Mouse (Mus musculus) lung, postnatal 25 days (tissue): ENCODE results near the gene Smyd3.
A peak's percentile ranks its signal among the peaks of the same experiment; 100 is the strongest.

Experiments used
- DNase-seq: peaks from one replicate; pipeline ENCODE4 v3.0.0; 2022; ENCODE audit warnings: low spot score

Gene Smyd3

DNA sequence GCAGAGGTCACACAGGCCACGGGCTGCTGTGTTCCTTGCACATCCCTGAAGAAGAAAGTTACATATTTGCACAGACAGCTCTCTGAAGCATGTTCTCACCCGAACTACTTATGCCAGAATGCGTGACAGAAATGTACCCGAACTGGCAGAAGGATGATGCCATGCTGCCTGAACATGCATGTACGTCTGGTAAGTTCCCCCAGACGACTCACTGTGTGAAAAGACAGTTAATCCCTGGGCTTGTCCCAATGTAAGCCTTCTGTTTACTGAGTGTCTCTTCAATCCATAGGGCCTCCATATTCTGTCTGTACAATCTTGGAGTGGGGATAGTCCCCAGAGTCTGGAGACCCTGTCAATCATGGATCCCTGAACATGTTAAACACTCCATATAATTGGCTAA is 231.1 kb downstream of the Smyd3 start:
- DNase-seq: no peak

GRCm38 (mm10) chr1:179282821-179283220 is 235.0 kb downstream of the Smyd3 start:
- no peak for DNase-seq

DNA sequence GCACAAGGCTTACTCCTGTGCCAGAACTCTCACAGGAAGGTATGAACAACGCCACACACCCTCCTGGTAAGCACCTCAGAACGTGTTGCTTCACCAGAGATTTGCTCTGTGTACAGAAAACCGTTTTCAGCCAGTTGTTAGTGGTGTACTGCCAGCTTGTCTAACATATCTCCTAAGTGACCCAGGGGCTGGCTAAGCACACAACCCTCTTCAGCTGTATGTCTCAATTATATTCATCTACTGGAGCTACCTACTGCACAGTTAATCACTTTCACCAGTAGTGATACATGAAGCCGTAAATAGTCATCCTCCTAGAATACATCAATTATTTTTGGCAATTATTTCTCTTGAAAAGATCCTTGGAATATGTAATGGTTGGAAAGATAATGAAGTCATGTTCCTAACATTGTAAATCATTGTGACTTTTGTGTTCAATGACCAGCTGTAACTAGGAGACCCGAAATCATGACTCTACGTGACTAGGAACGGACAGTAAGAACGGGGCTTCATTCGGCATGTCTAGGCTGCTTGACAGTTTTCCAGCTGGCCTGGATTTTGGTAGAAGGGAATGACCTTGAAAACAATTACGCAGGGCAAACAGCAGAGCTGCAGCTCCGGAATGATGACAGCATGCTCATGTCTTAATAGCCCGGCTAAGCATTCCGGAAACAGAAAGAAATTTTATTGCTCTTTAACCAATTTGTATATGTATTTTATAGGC is 236.3 kb downstream of the Smyd3 start:
- no peak for DNase-seq

- DNase-seq: no peak
Measured at GRCm38 (mm10) chr1:179279116-179279515, 238.7 kb downstream of the Smyd3 start.

- no peak for DNase-seq
Measured at GRCm38 (mm10) chr1:179277346-179277745, 240.5 kb downstream of the Smyd3 start.

DNA sequence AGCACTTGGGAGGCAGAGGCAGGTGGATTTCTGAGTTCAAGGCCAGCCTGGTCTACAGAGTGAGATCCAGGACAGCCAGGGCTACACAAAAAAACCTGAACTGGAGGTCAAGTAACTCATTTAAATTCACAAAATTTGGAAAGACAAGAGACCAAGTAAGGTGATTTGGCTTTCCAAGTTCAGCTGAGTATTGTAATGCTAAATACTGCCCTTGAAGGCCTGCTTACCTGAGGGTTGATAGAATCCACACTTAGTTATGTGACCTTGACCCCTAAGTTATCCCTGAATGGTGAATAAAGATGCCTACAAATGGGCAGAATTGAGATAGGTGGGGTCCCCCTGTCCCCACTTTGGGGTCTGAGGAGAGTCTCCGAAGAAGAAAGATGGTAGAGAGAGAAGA is 241.0 kb downstream of the Smyd3 start:
- DNase-seq: no peak

DNA sequence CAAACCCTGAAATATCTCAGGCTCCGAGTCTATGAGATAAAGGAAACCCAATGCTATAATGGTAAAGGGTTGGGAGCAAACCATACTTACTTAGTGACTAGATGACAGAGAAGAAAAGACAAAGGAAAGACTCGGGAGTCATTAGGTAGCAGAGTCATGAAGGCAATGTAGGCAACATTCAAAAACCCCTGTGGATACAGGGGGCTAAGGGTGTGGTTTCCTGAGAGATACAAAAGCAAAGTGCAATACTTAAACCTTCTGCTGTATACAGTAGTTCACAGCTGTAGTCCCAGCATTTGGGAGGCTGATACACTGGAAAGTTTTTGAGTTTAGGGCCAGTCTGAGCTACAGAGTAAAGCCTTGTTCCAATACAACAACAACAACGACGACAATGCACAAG is 244.9 kb downstream of the Smyd3 start:
- no peak for DNase-seq

DNA sequence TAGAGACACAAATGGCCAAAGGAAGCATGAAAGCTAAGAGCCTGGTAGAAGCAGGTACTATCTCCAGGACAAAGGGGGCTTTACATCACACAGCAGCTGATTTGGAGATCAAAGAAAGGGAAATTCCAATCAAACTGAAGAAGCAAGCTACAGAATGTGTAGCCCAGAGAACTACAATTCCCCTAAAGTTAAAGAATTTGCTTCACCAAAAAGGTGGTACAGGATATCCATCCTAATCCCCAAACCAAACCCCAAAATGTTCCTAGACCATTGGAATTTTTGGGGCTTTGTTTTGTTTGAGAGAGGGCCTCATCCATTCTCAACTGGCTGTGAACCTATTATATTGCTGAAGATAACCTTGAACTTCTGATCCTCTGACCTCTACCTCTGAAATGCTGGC is 245.5 kb downstream of the Smyd3 start:
- no peak for DNase-seq

DNA sequence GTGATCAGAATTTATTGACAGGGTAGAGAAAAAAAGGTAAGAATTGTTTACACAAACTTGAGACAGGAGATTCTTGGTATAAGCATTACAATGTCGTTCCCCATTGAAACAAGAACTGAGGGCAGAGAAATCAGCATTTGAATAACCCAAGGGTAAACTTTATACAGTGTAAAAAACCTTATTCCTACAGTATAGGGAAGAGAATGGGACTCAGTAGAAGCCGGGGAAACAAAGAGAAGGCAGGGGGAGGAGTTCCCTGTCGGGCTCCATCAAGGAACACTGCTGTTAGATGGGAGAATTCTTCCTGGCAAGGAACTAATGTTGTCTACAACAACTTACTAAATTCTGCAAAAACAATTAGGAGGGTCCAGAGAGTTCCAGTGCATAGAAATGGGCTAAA is 250.9 kb downstream of the Smyd3 start:
- DNase-seq: no peak

- no peak for DNase-seq
Measured at GRCm38 (mm10) chr1:179261496-179261966, 256.3 kb downstream of the Smyd3 start.

- DNase-seq: no peak
Measured at GRCm38 (mm10) chr1:179255826-179256512, 261.9 kb downstream of the Smyd3 start.

- no peak for DNase-seq
Measured at GRCm38 (mm10) chr1:179254531-179254930, 263.3 kb downstream of the Smyd3 start.

- DNase-seq: no peak
Measured at GRCm38 (mm10) chr1:179252611-179253010, 265.2 kb downstream of the Smyd3 start.

GRCm38 (mm10) chr1:179250388-179250787 is 267.5 kb downstream of the Smyd3 start:
- DNase-seq: no peak

DNA sequence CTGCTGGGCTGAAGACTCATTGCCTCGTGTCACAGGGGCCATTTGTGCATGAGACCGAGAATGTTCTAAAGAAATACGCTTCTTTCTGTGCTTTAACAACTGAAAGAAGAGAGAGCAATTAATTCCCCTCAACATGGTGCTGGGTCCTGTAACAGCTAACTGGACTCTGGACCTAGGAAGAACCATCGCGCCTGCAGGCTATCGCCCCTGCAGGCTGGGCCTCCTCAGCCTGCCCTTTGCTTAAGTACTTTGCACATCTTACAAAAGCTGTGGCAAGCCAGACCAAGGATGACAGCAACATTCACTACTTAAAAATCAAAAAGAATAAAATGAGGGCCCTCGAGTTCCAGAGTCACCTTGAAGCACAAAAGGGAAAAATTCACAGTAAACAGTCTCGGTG is 274.3 kb downstream of the Smyd3 start:
- no peak for DNase-seq

- peak; percentile 21 for DNase-seq
Measured at GRCm38 (mm10) chr1:179240663-179241279, 277.1 kb downstream of the Smyd3 start.

GRCm38 (mm10) chr1:179238639-179239038 is 279.2 kb downstream of the Smyd3 start:
- DNase-seq: no peak

DNA sequence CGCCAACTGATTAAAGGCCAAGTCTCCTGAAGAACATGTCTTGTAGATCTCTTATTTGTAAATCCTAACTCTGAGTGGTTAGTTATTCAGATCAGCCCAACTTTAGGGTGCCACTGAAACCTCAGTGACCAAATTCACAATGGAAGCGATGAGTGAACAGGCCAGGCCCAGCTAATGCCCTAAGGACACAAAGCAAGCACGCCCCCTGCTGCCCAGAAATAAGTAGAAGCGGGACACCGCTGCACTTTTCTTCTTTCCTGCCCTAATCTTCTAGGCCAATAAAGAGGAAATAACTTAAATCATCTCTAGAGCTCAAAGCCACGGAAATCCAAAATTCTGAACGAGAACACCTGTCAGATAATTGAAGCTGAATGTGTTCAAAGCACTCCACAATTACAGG is 279.9 kb downstream of the Smyd3 start:
- no peak for DNase-seq

- no peak for DNase-seq
Measured at GRCm38 (mm10) chr1:179236217-179236840, 281.5 kb downstream of the Smyd3 start.

GRCm38 (mm10) chr1:179231777-179232661 is 285.8 kb downstream of the Smyd3 start:
- DNase-seq: peak; percentile 64

- no peak for DNase-seq
Measured at GRCm38 (mm10) chr1:179229515-179229914, 288.3 kb downstream of the Smyd3 start.

- no peak for DNase-seq
Measured at GRCm38 (mm10) chr1:179220290-179220689, 297.6 kb downstream of the Smyd3 start.
